Mouse (Mus musculus) neural tube, embryonic 10.5 days (tissue): ENCODE measurements around the gene Fibin.

Experiments used
- DNase-seq: peaks from one replicate; pipeline ENCODE4 v3.0.0-alpha.2; 2017; ENCODE audit warnings: low spot score; ENCODE audit errors: extremely low spot score

Gene Fibin

DNA sequence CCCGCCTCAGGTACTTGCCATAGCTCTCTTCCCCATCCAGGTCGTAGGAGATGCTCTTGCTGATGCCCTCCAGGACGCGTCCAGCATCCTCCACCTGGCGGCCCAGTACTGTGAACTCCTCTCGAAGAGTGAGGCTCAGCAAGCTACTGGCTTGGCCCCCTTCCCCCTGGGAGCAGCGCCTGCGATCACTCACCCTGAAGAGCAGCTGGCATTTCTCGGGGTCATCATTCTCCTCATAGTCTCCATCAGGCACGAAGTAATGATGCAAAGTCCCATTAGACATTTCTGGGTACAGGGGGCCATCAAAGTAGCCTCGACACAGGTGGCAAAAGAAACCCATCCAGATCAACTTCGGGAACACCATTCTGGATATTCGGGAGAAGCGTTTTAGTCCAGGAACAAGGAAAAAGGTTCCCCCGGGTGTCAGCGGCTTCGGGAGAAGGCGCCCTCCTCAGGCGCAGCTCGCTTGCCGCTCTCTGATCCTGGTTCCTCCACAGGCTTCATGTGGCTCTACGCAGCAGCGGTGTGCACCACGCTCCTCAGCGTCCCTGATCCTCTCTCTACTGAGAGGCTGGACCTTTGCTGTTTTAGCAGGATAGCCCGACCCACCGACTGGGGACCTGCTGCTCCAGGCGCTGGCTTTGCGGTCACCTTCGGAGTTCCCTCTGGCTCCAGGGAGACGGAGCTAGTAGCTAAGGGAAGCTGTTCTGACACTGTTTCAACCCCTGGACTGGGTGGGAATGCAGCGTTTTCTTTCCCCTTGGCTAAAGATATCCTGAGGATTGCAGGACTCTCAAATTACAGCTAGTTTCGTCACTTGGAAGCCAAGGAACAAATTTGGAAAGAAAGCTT, at the start of gene Fibin:
Gene Fibin, minus strand, starts transcription at position 752 of the 852 bp plus-strand sequence.
- peak; percentile 72 for DNase-seq

DNA sequence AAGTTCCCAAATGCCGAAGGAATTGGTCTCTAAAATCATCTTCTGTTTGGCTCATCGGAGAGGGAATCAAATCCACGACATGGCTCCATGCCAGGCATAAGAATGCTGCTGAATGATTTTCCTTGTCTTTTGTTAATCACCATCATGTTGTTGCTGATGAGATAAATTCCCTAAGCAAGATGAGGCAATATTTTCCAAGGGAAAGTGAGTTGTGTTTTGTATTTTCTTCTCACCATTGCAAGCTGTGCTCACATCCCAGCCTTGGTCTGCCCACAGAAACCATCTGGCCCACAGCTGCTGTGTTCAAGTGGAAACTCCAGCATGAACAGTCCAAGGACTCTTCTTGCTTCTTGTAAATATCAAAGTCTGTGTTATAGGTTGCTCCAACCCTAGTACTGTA, 48.4 kb upstream of the Fibin start:
- no peak for DNase-seq

- DNase-seq, result no peak
These were observed 45.8 kb upstream of the Fibin start for GRCm38 (mm10) chr2:110408757-110409156.

- DNase-seq, result no peak
These were observed 29.8 kb upstream of the Fibin start for GRCm38 (mm10) chr2:110392714-110393336.

GRCm38 (mm10) chr2:110390736-110391409, 27.9 kb upstream of the Fibin start:
- DNase-seq, result no peak

DNA sequence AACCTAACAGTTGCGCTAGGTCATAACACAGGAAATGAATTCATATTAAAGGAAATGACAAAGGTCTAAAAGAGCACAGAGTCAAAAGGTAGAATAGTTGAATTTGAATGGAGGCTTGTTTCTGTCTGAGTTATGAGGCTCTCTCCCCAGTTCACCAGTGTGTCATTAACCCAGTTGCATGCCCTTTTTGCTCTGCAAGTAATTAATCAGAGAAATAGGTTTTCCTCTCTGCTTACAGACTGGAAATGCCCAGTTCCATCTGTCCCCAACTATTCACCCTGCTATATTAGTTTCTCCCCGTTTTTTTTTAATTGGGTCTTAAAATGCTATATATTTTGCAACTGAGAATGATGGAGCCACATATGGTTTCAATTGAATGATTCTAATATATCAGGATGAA, 16.8 kb upstream of the Fibin start:
- no peak for DNase-seq

- no peak for DNase-seq
These were observed 13.7 kb upstream of the Fibin start for GRCm38 (mm10) chr2:110376660-110377059.

- DNase-seq, result no peak
These were observed 12.5 kb upstream of the Fibin start for GRCm38 (mm10) chr2:110375475-110375874.

DNA sequence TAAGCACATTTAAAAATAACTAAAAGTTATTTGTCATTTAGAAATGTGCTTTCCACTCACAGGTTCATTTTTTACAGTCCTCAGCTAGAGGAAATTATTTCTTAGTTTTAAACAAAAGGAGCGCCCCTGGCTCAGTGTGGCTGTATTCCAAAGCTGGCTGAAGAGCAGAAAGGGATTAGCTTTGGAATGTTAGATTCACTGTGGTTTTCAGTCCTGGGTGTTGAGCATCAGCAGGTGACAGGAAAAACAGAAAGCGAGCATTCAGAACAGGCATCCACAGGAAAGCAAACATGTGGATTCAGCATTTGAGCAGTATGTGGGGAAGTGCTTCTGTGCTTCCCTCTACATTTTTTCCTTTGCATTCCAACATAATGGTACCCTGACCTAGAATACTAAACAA, 10.2 kb upstream of the Fibin start:
- no peak for DNase-seq

GRCm38 (mm10) chr2:110367382-110367887, 4.5 kb upstream of the Fibin start:
- DNase-seq, result no peak

DNA sequence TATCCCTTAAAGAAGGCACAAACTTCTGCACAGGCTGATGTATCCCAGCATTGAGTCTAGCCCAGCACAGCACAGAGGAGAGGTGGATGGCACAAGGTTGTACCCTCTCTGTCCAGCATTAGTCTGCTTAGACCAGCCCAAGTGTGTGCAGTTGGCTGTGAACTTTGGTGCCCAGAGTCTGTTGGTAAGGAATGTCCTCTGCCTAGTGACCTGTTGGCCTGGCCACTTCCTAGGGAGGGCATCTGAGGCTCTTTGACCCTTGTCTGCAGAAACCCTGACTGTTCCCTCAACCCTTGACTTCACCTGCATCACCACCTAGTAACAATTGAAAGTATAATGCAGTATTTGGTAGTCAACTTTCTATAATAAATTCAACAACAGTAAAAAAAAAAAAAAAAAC, 2.4 kb upstream of the Fibin start:
- DNase-seq, result no peak

DNA sequence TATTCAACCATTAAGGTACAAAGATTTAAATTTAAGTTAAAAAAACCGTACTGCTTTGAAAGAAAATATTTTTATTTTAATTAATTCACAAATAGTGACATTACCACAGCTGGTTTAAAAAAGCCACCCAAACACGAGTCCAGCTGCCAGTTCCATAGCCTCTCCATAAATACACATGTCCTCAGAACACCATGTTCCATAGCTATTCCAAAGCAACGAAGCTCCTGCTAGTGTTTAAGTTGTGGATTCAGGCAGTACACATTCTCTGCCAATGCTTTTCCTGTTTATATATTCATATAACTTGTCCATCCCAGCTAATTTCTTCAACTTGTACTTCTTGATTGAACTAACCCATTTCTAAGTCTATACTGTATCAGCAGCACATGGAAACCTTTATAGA, 872 bp upstream of the Fibin start:
- no peak for DNase-seq

DNA sequence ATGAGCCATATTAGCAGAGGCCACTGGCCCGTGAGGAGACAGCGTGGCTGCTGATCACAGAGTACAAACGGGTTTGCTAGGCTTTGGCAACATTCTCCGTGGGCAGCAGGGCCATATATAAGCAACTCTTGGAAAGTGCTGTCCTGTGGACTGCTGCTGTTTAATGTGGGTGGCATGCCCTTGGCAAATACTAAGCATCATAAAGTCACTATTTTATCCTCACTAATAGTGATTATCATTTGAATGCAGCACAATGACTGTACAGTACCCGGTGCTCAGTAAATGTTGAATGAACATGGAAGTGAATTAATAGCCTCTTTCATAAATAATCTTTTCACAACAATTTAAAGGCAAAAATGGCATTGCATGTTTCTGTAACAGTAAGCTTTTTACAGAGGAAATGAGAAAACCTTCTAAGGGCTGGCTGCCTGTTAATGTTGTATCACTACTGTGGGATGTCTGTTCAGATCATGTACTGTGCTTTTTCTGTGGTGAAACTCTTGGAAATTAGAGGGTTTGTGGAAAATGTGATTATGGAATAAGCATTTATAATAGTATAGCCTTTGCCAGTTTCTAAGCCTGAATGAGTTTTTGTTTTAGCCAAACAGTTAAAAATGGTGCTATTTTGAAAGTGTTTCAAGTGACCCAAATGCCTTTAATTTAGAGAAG, 9.5 kb downstream of the Fibin start:
- no peak for DNase-seq

DNA sequence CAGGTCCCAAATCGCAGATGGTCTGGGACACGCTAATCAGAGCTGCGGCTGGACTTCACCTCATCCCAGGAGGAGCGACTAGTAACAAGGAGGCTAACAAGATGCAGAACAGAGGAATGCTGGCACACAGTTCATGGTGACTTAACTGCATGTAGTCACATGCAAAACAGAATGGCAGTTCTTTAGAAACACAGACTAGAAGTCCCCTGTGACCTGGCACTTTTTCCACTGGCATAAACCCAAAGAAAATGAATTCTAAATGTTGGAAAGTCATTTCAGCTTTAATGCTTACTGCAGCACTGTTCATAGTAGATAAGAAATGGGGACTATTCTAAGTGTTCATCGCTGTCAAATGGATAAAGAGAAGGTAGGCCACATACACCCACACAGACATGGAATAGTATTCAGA, 11.1 kb downstream of the Fibin start:
- no peak for DNase-seq

DNA sequence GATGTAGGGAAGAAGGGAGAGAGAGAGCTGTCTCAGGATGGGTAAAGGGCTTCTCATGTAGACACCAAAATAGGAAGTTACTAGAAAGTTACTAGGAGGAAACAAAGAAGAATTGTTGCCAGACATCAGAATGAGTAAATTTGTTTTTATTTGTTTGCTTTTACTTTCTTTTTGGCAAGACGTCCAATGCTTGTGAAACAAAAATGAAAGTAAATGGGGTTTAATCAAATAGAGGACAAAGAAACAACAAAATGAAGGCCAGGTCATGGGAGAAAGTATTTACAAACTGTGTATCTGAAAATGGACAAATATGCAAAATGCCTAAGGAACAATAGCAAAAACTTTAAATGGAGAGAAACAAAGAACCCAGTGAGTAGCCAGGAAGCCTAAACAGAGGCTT, 11.6 kb downstream of the Fibin start:
- DNase-seq, result no peak

GRCm38 (mm10) chr2:110328953-110329352, 34.0 kb downstream of the Fibin start:
- no peak for DNase-seq

GRCm38 (mm10) chr2:110319949-110320348, 43.0 kb downstream of the Fibin start:
- DNase-seq, result no peak

GRCm38 (mm10) chr2:110319266-110319665, 43.7 kb downstream of the Fibin start:
- DNase-seq, result no peak

DNA sequence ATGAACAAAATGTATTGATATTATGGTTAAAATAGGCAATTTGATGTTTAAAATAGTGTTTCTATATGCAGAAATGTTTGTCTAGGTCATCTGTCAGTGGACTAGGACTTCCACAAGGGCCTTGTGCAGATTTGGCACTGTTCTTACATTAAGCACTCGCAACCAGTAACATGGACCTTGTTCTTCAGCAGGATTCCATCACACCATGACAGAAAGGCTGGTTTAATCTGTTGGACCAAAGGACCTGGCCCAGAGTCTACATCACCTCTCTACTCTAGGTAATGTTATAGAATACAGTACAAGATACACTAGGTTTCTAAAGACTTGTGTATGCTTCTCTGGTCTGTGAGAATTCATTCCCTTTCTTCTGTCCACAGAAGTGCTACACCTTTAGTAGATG, 44.3 kb downstream of the Fibin start:
- DNase-seq, result no peak

DNA sequence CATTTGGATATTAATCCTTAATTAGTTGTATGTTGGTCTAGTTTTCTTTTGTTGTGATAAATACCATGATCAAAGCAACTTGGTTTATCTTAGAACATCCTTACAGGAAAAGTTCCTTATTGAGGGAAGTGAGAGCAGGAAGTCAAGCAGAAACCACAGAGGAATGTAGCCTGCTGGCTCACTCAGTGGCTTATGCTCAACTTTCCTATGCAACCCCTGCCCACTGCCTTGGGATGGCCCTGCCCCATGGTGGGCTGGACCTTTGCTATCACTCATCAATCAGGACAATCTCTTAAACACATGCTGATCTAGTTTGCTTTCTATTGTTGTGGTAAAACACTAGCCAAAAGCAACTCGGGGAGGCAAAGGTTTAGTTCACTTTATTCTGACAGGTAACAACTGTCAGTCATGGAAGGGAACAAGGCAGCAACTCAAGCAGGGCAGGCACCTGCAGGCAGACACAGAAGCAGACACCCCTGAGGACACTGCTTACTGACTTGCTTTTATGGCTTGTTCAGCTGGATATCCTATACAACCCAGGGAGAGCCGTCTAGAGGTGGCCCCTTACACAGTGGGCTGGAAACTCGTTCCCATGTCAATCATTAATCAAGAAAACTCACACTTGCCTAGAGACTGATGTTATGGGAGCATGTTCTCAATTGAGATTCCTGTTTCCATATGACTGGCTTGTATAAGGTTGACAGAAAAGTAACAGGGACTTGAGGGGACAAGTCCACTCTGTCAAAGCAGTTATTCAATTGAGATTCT, 46.7 kb downstream of the Fibin start:
- DNase-seq, result no peak
